Mouse (Mus musculus) CD4-positive naive resting alpha-beta T cell, adult 76 days (primary cell): ENCODE data around the gene Rad54l2. TPM values are rescaled to one million over a fixed set of nuclear protein-coding genes. Genes with fewer than 3 reads are reported as not detected.

Source experiments
- total RNA-seq: library from RNA; stranded (reverse); gene quantifications from one replicate; pipeline ENCODE4 v1.2.4, GENCODE M21; 2023

Gene Rad54l2
- total RNA-seq, result 35.5 TPM

DNA sequence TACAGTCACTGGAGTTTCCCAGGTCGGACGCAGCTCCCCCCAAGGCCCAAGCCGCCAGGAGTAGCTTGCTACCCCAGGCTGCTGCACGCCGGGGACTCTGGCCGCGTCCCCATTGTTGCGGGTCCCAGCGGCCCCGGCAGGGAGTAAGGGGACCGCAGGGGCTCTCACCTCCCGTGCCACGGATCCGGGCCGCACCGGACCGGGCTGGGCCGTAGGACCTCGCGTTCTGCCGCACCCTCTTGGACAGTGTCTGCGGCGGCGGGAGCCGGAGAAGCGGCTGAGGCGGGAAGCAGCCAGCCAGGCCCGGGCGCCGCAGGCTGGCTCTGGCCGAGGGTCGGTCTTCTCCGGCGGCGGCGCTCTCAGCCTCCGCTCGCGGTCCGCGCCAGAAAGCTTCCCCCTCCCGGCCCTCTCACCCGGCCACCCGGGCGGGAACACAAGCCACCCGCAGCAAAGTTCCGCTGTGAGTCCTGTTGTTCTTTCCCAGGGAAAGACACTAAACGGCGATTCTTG, at the start of gene Rad54l2:
Gene Rad54l2 (minus strand): TSS at position 383 of the 510 bp plus-strand sequence.

GRCm38 (mm10) chr9:106821618-106822380, 32.8 kb upstream of the Rad54l2 start, which contains the start of gene Dcaf1:
Gene Dcaf1, plus strand, starts transcription at chr9:106821874.

GRCm38 (mm10) chr9:106685249-106686101, 103.5 kb downstream of the Rad54l2 start, which contains the start of gene Tex264:
Gene Tex264, minus strand, starts transcription at chr9:106685927.

DNA sequence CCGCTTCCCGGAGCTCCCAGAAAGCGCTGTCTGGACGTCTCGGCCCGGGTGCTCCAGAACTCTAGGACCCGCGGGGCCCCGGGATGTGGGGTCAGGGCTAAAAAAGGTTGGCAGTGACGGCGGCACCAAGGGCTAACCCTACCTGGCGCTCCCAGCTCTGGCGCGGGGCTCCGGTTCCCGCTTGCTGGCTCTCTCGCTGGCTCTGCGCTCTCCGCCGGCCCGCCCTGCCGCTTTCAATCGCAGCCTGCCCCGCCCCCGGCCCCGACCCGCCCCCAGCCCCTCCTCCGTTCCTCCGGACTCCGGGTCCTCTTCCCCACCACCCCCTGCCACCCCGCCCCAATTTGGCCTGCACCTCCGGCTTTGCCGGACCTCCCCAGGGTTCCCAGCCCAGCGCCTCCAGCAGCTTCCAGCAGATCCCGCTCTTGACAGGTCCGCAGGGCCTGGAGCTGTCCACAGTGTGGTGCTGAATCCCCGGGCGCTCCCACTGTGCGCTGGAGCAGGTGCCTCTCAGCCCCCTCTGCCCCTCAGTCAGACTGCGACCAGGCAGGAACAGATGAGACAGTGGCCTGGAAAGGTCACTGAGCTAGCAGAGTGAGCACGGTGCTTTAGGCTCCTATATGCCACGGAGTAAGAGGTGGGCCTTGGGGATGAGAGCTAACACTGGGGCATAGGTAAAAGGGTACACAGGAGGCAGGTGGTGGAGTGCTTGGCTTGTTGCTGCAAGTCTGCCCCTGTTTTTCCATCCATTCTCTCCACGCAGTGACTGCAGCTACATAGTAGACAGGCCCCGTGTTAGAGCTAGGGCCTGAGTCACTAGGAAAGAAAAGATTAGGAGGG, 132.9 kb downstream of the Rad54l2 start, which contains the start of gene Grm2:
Gene Grm2 (minus strand): TSS at position 199 of the 837 bp plus-strand sequence.

Other genes with a start within 250 kb of the Rad54l2 start
- not detected for gene Iqcf3, start 227.6 kb downstream of the Rad54l2 start, total RNA-seq
- not detected for gene Iqcf4, start 218.2 kb downstream of the Rad54l2 start, total RNA-seq
- not detected for gene Iqcf6, start 162.6 kb downstream of the Rad54l2 start, total RNA-seq
- not detected for gene Grm2, start 133.1 kb downstream of the Rad54l2 start, total RNA-seq
- 53.7 TPM for gene Tex264, start 103.3 kb downstream of the Rad54l2 start, total RNA-seq
- gene Dcaf1, start 32.7 kb upstream of the Rad54l2 start, total RNA-seq, result 53.2 TPM
- 39.9 TPM for gene Rbm15b, start 98.2 kb upstream of the Rad54l2 start, total RNA-seq
- 93.0 TPM for gene Manf, start 102.8 kb upstream of the Rad54l2 start, total RNA-seq